Mouse (Mus musculus) bone marrow macrophage, adult 2 months (primary cell): ENCODE measurements around the gene Irf1. TPM values are rescaled to one million over a fixed set of nuclear protein-coding genes. Genes with fewer than 3 reads are reported as not detected.

Experiments
- H3K27ac ChIP-seq: 2 replicates; pipeline ENCODE4 v1.5.1; 2012; ENCODE audit warnings: low read depth, low read length; ENCODE audit not compliant: insufficient read depth
- H3K4me1 ChIP-seq: 2 replicates; pipeline ENCODE4 v1.6.1; 2012; ENCODE audit warnings: low read length; ENCODE audit not compliant: control insufficient read depth, insufficient read depth
- H3K4me3 ChIP-seq: 2 replicates; pipeline ENCODE4 v1.5.1; 2012; ENCODE audit warnings: mild to moderate bottlenecking, low read length, moderate library complexity; ENCODE audit not compliant: insufficient read depth
- CTCF ChIP-seq: IDR thresholded peaks from 2 replicates; pipeline ENCODE4 v1.5.1; 2012; ENCODE audit warnings: low read depth, mild to moderate bottlenecking, low read length, moderate library complexity
- POLR2A ChIP-seq: IDR thresholded peaks from 2 replicates; pipeline ENCODE4 v1.6.1; 2012; ENCODE audit warnings: mild to moderate bottlenecking, low read depth, low read length, borderline replicate concordance
- polyA plus RNA-seq: library from polyadenylated mRNA; stranded (reverse); fragments of >200 nt; gene quantifications from 2 replicates; pipeline ENCODE4 v1.2.4, GENCODE M21; 2012; ENCODE audit not compliant: missing spikeins, insufficient read depth, insufficient read length

The Irf1 gene
- polyA plus RNA-seq, 1 experiment, result 89.6 TPM

DNA sequence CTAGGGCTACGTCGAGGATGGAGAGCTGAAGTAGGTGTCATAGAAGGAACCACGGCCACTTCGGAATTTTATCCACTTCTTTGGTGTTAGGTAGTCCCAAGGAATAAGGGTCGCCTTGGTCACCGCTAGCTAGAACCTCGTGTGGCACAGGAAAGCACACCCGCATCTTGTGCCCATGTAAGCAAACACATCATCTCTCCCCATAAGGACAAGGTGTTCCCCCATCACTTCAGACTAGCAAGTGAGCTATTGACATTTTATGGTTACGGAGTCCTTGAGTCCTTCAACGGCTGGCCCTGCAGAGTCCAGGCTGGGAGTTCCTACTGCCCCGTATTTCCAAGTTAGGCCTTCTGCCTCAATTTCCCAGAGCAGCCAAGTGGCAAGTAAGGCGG lies 633 bp upstream of the Irf1 start:
- Histone ChIP-seq H3K4me3 (peak overlapping the region; percentile 48), H3K4me1 (peaks cover 44% of the 10 kb centered on the region), H3K27ac (peak overlapping the region; percentile 41; the same call in 1 of the 2 replicates)
- no peak for TF ChIP-seq POLR2A
- TF ChIP-seq CTCF, result no peak

DNA sequence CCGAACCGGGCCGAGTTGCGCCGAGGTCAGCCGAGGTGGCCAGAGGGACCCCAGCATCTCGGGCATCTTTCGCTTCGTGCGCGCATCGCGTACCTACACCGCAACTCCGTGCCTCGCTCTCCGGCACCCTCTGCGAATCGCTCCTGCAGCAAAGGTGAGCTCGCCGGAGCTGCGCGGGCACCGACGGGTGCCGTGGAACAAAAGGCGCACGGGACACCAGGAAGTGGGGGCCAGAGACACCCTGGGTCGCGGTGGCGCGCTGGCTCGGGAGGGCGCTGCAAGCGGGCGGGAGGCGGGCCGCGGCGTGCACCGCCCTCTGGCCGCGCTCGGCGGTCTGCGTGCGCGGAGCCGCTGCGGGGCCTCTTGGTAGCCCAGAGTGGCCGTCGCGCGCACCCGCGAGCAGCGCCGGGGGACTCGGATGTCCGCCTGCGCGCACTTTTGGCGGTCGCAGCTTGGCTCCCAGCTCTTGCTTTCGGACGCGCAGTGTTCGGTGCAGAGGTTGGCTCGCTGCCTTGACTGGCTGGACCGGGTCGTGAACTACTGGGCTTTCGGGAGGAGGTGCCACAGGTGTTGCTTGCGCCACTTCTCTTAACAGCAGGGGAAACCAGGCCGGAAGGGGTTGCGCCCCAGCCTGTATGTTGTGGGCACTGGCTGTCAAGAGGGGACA lies 444 bp downstream of the Irf1 start:
- no peak for TF ChIP-seq POLR2A
- no peak for TF ChIP-seq CTCF
- Histone ChIP-seq H3K4me1 (peaks cover 47% of the 10 kb centered on the region), H3K4me3 (peak overlapping the region; percentile 99), H3K27ac (peak overlapping the region; percentile 92)

DNA sequence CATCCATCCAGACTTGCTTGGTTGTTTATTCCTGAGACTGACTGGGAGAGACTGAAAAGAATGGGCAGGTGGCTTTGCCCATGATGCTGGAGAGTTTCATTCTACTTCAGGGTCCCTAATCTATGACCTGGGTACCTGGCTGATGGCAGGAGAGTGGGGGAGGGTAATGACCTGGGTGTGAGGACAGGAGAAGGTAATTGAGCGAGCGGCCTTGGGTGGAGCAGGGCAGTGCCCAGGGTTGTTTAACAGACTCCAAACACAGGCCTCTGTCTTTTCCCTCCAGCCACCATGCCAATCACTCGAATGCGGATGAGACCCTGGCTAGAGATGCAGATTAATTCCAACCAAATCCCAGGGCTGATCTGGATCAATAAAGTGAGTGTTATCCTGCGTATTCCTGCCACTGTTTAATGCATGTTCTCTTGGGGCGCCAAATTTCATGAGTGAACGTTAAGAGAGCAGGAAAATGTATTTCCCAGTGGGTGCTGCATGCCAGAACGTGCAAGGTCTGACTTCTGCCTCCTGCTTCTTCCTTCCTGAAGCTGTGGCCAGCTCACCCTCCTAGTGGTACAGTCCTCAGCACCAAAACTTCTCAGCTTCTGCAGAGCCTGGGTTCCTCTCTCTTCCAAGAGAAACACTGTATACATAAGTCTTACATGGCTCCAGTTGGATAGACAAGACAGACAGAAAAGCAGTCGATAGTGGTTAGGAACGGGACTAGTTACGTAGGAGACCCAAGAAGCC lies 1.4 kb downstream of the Irf1 start:
- Histone ChIP-seq H3K27ac (peak overlapping the region; percentile 20), H3K4me1 (peaks cover 48% of the 10 kb centered on the region), H3K4me3 (peak overlapping the region; percentile 99)
- TF ChIP-seq CTCF (no peak), POLR2A (no peak)

DNA sequence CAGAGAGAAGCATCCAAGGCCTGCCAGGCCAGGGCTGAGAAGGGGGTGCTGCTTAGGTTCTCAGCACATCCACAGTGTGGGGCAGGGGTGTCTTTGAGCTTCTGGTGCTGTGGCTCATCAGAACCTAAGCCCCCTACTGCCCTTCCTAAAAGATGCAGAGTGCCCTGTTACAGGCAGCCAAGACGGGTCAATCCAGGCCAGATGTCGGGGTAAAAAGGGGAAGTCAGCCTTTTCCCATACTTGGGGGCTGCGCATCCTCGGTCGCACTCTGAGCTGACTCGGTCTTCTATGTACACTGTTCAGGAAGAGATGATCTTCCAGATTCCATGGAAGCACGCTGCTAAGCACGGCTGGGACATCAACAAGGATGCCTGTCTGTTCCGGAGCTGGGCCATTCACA lies 2.7 kb downstream of the Irf1 start:
- Histone ChIP-seq H3K4me3 (peak overlapping the region; percentile 34), H3K27ac (peak overlapping the region; percentile 5; the same call in 1 of the 2 replicates), H3K4me1 (peaks cover 48% of the 10 kb centered on the region)
- TF ChIP-seq CTCF, result no peak
- TF ChIP-seq POLR2A, result no peak

DNA sequence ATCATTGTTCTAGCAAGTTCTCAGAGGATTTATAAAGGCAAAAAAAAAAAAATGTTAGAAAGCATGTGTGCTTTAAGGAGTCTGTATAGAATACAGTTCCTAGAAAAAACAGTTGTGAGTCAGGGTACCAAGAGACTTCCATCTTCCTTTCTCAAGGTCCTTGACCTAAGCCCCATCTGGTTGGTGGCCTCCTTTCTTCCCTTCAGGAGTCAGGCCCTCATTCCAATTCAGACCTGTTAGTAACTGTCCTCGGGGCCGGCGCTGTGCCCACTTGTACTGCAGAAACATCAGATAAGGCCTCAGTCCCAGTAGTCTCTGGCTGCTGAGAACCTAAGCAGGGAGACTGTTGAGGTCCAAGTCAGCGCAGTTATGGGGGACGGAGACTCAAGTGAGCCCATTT lies 3.3 kb downstream of the Irf1 start, which contains the start of gene Gm17334:
TSS of gene Gm17334 (minus strand) at position 101 of the 400 bp plus-strand sequence.
- peak within 1 kb of the TSS; percentile 5; the same call in 1 of the 2 replicates for H3K27ac ChIP-seq

DNA sequence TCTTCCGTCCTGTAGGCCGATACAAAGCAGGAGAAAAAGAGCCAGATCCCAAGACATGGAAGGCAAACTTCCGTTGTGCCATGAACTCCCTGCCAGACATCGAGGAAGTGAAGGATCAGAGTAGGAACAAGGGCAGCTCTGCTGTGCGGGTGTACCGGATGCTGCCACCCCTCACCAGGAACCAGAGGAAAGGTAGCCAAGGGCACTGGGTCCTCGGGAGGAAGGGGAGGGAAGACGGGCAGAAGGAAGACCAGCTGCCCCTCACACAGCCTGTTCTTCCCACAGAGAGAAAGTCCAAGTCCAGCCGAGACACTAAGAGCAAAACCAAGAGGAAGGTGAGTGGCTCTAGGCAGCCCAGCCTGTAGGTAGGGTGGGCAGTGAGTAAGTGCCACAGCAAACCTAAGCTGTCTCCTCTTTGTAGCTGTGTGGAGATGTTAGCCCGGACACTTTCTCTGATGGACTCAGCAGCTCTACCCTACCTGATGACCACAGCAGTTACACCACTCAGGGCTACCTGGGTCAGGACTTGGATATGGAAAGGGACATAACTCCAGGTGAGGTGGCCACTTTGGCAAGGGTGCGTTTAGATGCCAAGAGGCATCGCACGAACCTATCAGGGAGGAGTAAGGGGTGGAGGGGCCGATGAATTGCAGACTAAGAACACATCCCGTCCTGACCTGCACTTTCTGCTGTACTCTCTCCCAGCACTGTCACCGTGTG lies 4.0 kb downstream of the Irf1 start:
- TF ChIP-seq POLR2A (no peak), CTCF (no peak)
- no peak overlapping the region for H3K27ac ChIP-seq
- peaks cover 48% of the 10 kb centered on the region for H3K4me1 ChIP-seq
- H3K4me3 ChIP-seq, result no peak overlapping the region

More for the DNA sequence above, 3.3 kb downstream of the Irf1 start, which contains the start of gene Gm17334:
- TF ChIP-seq CTCF, result no peak
- no peak for TF ChIP-seq POLR2A
- peaks cover 48% of the 10 kb centered on the region for H3K4me1 ChIP-seq
- peak within 1 kb of the TSS; percentile 34 for H3K4me3 ChIP-seq

DNA sequence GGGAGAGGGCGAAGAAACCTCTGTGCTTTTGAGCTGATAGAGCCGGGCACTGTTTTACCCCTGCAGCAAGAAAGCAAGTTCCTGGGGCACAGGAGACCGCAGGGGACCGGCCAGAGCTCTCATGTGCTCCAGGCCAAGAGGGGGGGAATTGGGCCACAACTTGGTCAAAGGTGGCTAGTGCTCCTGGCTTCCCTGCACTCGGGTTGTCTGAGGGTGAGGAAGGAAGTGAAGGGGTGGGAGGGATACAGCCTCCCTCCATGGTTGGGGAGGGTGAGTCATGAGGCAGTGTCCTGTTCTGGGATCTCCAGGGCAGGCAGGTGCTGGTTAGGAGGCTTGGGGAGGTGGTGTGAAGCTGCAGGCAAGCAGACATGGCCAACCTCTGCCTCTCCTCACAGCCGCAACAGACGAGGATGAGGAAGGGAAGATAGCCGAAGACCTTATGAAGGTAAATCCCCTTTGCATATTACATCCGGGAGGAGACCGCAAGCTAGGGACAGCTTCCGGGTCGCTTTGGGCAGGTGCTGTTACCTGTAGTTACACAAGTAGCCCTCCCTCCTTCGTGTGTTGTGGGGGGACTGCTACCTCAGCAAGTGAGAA lies 4.9 kb downstream of the Irf1 start:
- Histone ChIP-seq H3K4me3 (no peak overlapping the region), H3K4me1 (peaks cover 46% of the 10 kb centered on the region), H3K27ac (no peak overlapping the region)
- TF ChIP-seq POLR2A, result no peak
- TF ChIP-seq CTCF, result no peak

DNA sequence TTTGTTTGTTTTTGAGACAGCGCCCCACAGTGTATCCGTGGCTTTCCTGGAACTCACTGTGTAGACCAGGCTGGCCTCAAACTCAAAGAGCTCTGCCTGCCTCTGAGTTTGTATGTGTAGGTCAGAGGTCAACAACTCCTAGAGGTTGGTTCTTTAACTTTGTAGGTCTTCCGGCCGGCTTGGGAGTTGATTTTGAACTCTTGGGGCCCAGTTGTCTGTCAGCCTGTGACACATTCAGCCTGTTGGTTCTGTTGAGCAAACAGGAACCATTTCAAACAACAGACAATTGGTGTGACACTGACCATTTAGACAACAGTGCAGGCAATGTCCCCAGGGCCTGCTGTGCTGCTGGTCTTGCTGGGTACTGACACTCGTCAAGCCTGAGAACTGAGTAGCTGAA lies 7.9 kb downstream of the Irf1 start:
- TF ChIP-seq POLR2A (no peak), CTCF (no peak)
- Histone ChIP-seq H3K27ac (no peak overlapping the region), H3K4me1 (peaks cover 41% of the 10 kb centered on the region), H3K4me3 (no peak overlapping the region)

DNA sequence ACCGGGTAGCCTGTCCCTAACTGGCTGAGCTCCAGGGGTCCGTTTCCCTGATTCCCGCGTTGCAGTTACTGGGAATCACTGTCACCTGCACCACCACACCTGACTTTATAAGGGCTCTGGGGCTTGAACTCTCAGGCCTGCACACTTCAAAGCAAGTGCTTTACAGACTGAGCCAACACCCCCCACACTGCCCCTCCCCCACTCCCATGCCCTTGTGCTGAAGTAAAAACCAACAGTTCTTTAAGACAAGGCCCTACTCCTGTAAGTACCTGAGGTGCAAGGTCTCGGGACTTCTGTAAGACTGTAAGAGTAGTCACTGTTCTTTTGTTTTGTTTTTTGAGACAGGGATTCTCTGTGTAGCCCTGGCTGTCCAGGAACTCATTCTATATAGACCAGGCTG lies 8.6 kb downstream of the Irf1 start:
- Histone ChIP-seq H3K4me1 (peaks cover 38% of the 10 kb centered on the region), H3K27ac (no peak overlapping the region), H3K4me3 (no peak overlapping the region)
- TF ChIP-seq POLR2A (no peak), CTCF (no peak)

DNA sequence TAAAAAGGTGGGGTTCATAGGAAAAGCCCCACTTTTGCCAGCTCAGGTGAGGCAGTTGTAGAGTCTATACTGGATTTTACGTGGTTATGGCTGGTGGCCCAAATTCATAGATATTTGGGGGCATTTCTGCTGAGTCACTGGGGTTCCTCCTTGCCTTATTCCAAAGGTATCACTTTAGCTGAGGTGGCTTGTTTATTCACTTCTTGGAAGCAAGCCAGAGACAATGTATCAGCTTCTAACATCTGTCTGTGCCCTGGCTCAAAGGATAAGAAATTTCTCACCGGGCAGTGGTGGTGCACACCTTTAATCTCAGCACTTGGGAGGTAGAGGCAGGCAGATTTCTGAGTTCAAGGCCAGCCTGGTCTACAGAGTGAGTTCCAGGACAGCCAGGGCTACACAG lies 10.0 kb downstream of the Irf1 start:
- no peak for TF ChIP-seq CTCF
- TF ChIP-seq POLR2A, result no peak
- H3K4me3 ChIP-seq, result no peak overlapping the region
- H3K27ac ChIP-seq, result no peak overlapping the region
- H3K4me1 ChIP-seq, result peaks cover 36% of the 10 kb centered on the region
